Mouse (Mus musculus) heart, embryonic 11.5 days (tissue): Measurements from ENCODE around the gene Trappc6a. TPM values are rescaled to one million over a fixed set of nuclear protein-coding genes. Genes with fewer than 3 reads are reported as not detected.
A peak's percentile ranks its signal among the peaks of the same experiment; 100 is the strongest.

ENCODE experiments used
- ATAC-seq: fragments of 200-750 bp; cut with Nextera tagmentation; replicated peaks from 2 replicates; pipeline ENCODE4 v1.8.0; 2017; ENCODE audit warnings: moderate library complexity; ENCODE audit not compliant: insufficient number of reproducible peaks, low FRiP score, low TSS enrichment
- H3K27ac ChIP-seq: fragments of 300-500 bp; sonication (generic); 2 replicates; pipeline ENCODE4 v1.5.1; 2014; ENCODE audit warnings: mild to moderate bottlenecking, low read depth, low read length
- H3K27me3 ChIP-seq: fragments of 300-500 bp; sonication (generic); 2 replicates; pipeline ENCODE4 v1.6.1; 2014; ENCODE audit warnings: mild to moderate bottlenecking, low read length, mixed read lengths; ENCODE audit not compliant: control insufficient read depth, insufficient read depth
- H3K36me3 ChIP-seq: fragments of 300-500 bp; sonication (generic); 2 replicates; pipeline ENCODE4 v1.6.1; 2014; ENCODE audit warnings: mild to moderate bottlenecking, low read length, moderate library complexity, mixed read lengths; ENCODE audit not compliant: control insufficient read depth, insufficient read depth
- H3K4me1 ChIP-seq: fragments of 300-500 bp; sonication (generic); 2 replicates; pipeline ENCODE4 v1.6.1; 2014; ENCODE audit warnings: low read length; ENCODE audit not compliant: control insufficient read depth, insufficient read depth
- H3K4me2 ChIP-seq: fragments of 300-500 bp; sonication (generic); 2 replicates; pipeline ENCODE4 v1.6.1; 2014; ENCODE audit warnings: mild to moderate bottlenecking, moderate library complexity
- H3K4me3 ChIP-seq: fragments of 300-500 bp; sonication (generic); 2 replicates; pipeline ENCODE4 v1.5.1; 2014; ENCODE audit warnings: low read depth, low read length
- H3K9ac ChIP-seq: fragments of 300-500 bp; sonication (generic); 2 replicates; pipeline ENCODE4 v1.6.1; 2014; ENCODE audit warnings: mild to moderate bottlenecking, low read depth, low read length, moderate library complexity
- H3K9me3 ChIP-seq: fragments of 300-500 bp; sonication (generic); replicated peaks from 2 replicates; pipeline ENCODE4 v1.6.1; 2016; ENCODE audit warnings: low read length; ENCODE audit not compliant: control insufficient read depth
- WGBS: fragments of 180-500 bp; shearing (Covaris S2); extraction: QIAGEN DNeasy Blood & Tissue Kit; methylation state at CpG from one replicate; pipeline ENCODE4 v1.1.7; 2014; ENCODE audit not compliant: insufficient replicate concordance; 5-methylcytosine and 5-hydroxymethylcytosine counted together
- polyA plus RNA-seq: library from polyadenylated mRNA; unstranded; fragments of >200 nt; fragmentation: Nextera tagmentation; extraction: Ambion mirVana; gene quantifications from 2 replicates; pipeline ENCODE4 v1.2.1, GENCODE M21; 2014

Trappc6a gene
- polyA plus RNA-seq, 1 experiment from 2014 or later: 77.0 TPM

DNA sequence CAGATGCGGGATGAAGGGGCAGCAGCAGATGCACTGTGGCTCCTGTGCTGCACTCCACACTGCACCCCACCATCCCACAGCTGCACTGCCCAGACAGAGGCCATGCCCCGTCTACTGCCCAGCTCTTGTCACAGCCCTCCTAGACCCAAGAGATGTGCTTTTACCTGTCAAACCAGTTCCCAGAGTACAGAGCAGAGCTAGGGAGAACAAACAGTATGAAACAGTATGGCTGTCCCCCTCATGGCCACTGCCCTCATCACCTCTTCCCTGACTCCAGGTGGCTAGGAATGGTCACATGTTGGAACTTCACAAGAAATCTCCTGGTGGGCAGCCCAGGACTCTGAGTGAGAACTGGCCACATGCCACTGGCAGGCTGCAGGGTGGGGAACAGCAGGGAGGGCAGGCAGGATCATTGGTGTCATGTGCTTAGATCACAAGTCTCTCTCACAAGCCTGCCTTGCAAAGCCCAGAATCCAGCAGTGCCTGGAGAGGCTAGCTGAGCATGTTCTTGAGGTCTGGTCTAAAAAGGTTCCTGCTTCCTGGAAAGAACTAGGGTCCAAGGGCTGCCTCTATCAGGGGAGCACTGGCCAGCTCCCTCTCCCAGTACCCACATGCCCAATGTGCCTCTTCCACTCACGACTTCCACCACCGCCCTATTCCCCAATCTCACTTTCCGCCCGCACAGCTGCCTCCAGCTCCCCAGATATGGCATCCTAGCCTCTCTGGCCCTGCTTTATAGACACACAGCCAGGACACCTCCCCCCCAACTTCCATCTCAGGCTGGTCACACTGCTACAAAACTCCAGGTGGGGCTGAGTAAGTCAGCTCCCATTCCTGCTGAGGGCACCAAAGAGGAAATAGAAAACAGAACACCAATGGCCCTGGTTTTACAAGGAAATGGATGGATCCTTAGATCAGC lies 50.0 kb downstream of the Trappc6a start:
- 85% methylated on average over 6 of the region's 6 CpGs for WGBS
- peaks cover 40% of the 10 kb centered on the region for H3K4me1 ChIP-seq
- no peaks in the 10 kb centered on the region for H3K27me3 ChIP-seq
- no peak overlapping the region for H3K4me2 ChIP-seq
- 0 out of 2 replicates have a peak, but pooled peaks cover 11% of the 10 kb centered on the region for H3K36me3 ChIP-seq
- H3K9ac ChIP-seq: no peak overlapping the region
- H3K27ac ChIP-seq: no peak overlapping the region
- no peaks in the 10 kb centered on the region for H3K9me3 ChIP-seq
- no peak overlapping the region for H3K4me3 ChIP-seq
- no peak for ATAC-seq

DNA sequence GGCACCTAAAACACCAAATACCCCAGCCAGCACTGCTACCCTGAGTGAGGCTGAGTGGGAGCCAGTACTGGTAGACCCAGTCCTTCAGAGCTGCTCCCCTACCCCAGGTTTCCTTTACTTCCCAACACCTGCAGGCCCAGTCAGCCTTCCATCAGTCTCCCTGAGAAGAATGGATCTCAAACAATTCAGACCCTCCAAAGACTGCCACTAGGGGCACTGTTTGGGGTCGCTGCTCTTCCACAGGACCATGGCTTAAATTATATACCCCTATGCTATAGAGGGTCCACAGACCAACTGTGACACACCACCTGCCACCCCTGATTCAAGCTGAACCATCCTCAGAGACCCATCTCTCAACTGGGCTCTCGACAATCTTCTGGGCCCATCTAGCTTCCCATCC lies 50.8 kb downstream of the Trappc6a start:
- no peaks in the 10 kb centered on the region for H3K9me3 ChIP-seq
- H3K27me3 ChIP-seq: no peaks in the 10 kb centered on the region
- no peak overlapping the region for H3K27ac ChIP-seq
- ATAC-seq: no peak
- WGBS: 36% methylated on average over 2 of the region's 2 CpGs
- H3K4me2 ChIP-seq: no peak overlapping the region; the same call in 1 of the 2 replicates
- H3K4me1 ChIP-seq: peaks cover 43% of the 10 kb centered on the region
- 0 out of 2 replicates have a peak, but pooled peaks cover 7% of the 10 kb centered on the region for H3K36me3 ChIP-seq
- no peak overlapping the region for H3K4me3 ChIP-seq
- H3K9ac ChIP-seq: peak overlapping the region; percentile 34; the same call in 1 of the 2 replicates

DNA sequence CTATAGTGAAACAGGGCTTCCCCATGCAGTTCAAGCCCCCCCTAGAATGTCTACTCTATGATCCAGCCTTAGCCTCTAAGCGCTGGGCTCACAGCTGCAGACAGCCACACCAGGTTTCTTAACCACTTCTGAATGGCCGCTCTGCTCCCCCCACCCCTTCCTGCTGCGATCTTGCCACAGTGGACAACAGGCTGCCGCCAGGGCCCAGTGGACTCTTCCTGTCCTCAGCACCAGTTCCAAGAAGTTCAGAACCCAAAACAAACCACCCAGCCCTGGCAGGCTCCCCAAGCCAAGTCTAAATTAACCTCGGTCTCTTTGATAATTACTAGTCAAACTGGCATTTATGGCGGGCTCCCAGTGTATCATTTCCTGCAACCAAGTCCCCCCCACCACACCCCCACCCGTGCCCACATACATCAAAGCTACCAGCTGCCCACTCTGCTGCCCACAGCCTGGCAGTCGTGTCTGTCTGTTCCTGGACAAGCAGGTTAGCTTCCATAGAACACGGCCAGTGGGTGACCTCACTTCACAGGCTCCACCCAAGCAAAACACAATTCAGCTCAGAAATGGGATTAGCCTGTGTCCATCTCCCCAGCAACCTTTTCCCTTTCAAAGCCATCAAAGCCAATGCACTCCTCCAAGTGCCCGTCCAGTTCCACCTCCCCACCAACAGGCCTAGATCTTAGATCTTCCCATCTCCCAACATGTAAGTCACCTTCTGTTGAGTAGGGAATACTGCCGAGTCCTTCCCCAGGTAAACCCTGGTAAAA lies 52.5 kb downstream of the Trappc6a start:
- ATAC-seq: no peak
- WGBS: 21% methylated on average over 11 of the region's 11 CpGs
- H3K9me3 ChIP-seq: peaks cover 3% of the 10 kb centered on the region; the same call in 1 of the 2 replicates
- H3K27me3 ChIP-seq: no peaks in the 10 kb centered on the region
- peaks cover 18% of the 10 kb centered on the region for H3K36me3 ChIP-seq
- H3K9ac ChIP-seq: peak overlapping the region; percentile 96
- peak overlapping the region; percentile 94; the same call in 1 of the 2 replicates for H3K27ac ChIP-seq
- peak overlapping the region; percentile 100 for H3K4me2 ChIP-seq
- peaks cover 43% of the 10 kb centered on the region for H3K4me1 ChIP-seq
- H3K4me3 ChIP-seq: peak overlapping the region; percentile 97

DNA sequence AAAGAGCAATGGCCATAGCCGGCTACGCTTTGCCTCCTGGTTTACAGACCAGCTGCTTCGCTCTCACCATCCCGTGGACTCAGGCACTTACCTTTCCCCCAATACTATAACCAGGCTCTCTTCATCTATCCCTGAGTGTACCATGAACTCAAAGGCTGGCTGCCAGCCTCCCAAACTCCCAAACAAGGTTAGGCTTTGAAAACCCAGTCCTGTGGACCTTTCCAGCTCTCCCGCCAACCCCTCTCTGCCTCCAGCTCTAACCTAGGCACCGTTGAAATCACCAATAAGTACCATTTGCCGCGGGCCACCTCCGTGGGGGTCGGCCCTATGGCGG lies 53.2 kb downstream of the Trappc6a start:
- Histone ChIP-seq H3K9me3 (peaks cover 3% of the 10 kb centered on the region; the same call in 1 of the 2 replicates), H3K27ac (peak overlapping the region; percentile 94), H3K36me3 (peaks cover 17% of the 10 kb centered on the region), H3K9ac (peak overlapping the region; percentile 96), H3K4me2 (peak overlapping the region; percentile 100), H3K27me3 (no peaks in the 10 kb centered on the region), H3K4me3 (peak overlapping the region; percentile 97), H3K4me1 (peaks cover 43% of the 10 kb centered on the region)
- 0% methylated on average over 11 of the region's 11 CpGs for WGBS
- ATAC-seq: no peak

DNA sequence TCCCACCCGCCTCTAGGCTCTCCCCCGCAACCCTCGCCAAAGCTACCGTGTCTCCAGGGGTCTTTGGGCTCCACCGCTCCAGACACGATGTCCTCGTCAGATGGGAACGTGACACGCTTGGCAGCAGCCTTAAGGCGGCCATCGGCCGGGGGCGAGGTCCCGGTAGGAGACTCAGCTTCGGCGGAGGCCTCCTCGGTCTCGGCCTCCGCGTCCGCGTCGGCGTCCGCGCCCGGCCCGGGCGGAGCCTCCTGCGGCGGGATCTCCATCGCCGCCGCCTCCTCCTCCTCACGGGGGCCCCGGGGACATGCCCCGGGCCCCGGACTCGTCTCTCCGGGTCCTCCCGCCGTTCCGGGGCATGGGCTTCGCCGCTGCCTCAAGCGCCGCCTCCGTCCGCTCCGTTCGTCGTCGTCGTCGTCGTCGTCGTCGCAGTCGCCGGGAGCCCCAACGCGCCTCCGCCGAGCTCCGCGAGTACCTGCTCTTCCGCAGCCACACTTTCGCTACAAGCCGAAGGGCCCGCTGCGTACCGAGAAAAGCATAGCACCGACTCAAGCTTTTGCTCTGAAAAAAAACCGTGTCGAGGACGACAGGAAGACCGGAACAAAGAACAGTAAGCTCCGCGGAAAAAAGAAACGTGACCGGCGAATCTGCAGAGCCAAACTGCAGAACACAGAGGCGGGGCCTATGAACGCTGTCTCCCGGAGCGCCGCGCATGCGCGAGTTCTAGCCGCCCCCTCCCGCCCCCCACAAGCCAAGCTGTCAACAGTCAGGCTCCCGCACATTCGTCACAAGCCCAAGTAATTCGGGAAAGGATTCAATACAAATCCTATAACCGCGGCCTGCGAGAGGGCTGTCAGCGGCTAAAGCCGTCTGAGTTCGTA lies 53.8 kb downstream of the Trappc6a start:
- Histone ChIP-seq H3K27ac (peak overlapping the region; percentile 94), H3K9ac (peak overlapping the region; percentile 96), H3K4me2 (peak overlapping the region; percentile 100), H3K27me3 (no peaks in the 10 kb centered on the region), H3K9me3 (peaks cover 3% of the 10 kb centered on the region; the same call in 1 of the 2 replicates), H3K4me3 (peak overlapping the region; percentile 97), H3K4me1 (peaks cover 43% of the 10 kb centered on the region), H3K36me3 (peaks cover 17% of the 10 kb centered on the region)
- WGBS: under 1% methylated on average over 102 of the region's 102 CpGs
- ATAC-seq: peak; percentile 81

DNA sequence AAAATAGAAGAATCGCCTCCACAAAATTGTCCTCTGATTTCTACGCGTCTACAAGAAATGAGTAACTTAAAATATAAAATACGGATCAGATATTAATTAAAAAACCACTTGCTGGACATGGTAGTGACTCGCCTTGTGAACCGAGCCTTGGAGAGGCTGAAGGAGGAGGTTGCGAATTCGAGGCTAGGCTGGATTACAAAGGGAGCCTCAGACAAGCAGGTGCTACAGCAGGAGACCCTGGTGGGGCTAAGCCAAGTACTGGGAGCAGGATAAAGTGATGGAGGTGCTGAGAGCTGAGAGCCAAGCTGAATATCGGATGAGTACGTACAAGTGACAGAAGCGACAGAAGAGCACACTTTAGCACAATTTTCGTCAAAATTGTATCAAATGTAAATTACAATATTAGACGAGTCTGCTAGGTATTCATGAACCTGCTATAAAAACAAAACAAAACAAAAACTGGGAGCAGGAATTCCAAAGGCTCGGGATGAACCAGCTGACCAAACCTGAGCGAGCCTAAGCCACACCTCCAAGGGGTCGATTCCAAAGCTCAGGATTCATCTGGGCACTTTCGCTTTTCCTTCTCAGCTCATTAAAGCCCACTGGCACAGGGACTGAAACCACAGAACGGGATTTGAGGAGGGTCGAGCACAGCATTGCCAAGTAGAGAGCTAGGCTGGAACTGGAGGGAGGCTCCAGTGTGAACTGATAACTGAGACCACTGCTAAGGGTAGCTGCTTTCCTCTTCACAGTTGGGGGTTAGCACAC lies 54.6 kb downstream of the Trappc6a start, which contains the start of gene Ppp1r37:
Gene Ppp1r37, minus strand, starts transcription at position 434 of the 768 bp plus-strand sequence.
- H3K4me2 ChIP-seq: peak within 1 kb of the TSS; percentile 100
- H3K27me3 ChIP-seq: no peaks in the 10 kb centered on the region
- H3K27ac ChIP-seq: peak within 1 kb of the TSS; percentile 94
- peaks cover 3% of the 10 kb centered on the region; the same call in 1 of the 2 replicates for H3K9me3 ChIP-seq
- H3K36me3 ChIP-seq: peaks cover 19% of the 10 kb centered on the region
- peak within 1 kb of the TSS; percentile 97 for H3K4me3 ChIP-seq
- ATAC-seq: no peak
- H3K9ac ChIP-seq: peak within 1 kb of the TSS; percentile 96
- H3K4me1 ChIP-seq: peaks cover 36% of the 10 kb centered on the region
- WGBS: 2% methylated on average over 19 of the region's 19 CpGs

DNA sequence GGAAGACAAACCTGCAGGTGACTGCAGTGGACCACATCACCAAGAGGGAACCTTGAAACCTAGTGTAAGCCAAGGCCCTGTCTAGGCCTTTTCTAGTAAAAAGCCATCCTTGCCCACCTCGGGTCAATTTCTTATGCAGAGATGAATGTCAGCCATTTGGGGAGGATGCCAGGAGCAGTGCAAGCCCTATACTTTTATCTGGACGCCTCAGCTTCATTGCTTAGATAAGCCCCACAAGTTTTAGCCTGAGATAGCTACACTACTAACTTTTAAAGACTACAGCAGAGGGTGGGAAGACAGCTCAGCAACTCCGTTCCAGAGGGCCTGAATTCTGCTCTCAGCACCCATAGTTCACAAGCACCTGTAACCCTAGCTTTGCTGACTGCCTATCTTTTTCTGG lies 55.7 kb downstream of the Trappc6a start:
- Histone ChIP-seq H3K9me3 (peaks cover 3% of the 10 kb centered on the region; the same call in 1 of the 2 replicates), H3K36me3 (peaks cover 24% of the 10 kb centered on the region), H3K27me3 (no peaks in the 10 kb centered on the region), H3K27ac (peak overlapping the region; percentile 64), H3K4me2 (peak overlapping the region; percentile 100; the same call in 1 of the 2 replicates), H3K9ac (no peak overlapping the region), H3K4me1 (peaks cover 29% of the 10 kb centered on the region), H3K4me3 (no peak overlapping the region)
- WGBS: 66% methylated on average over 3 of the region's 3 CpGs
- no peak for ATAC-seq
